Mouse (Mus musculus): ENCODE measurements around the gene Akr1b8. TPM values are rescaled to one million over a fixed set of nuclear protein-coding genes. Genes with fewer than 3 reads are reported as not detected.

Gene Akr1b8
- polyA plus RNA-seq (2014; fragmentation: Nextera tagmentation; extraction: Ambion mirVana) = 22.8 and 23.0 TPM in 2 replicates

DNA sequence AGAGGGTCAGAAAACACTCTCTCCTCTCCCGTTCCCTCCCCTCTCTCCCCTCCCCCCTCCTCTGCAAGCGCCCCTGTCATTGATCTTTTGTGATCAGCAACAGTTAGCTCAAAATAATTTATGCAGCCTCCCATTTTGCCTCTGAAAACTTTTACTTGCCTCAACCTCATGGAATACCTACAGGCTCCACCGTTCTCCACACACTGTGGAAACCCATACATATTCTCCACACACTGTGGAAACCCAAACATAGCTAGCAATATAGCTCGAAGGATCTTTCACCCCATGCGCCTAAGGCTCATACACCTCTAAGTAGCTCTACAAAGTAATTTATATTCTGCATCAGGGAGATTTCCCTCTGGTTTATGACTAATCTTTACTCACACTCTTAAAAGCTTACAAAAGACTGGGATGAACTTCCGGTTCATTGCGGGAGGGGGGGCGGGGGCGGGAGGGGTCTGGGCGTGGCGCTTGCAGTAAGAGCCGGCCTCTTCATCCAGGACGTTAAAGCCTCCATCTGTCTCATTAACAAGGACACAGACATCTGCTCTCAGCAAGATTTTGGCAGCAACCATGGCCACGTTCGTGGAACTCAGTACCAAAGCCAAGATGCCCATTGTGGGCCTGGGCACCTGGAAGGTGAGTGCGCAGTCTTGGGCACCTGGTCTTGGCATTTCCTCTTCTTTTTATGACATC is at the start of gene Akr1b8:
Gene Akr1b8 (plus strand): TSS at position 462 of the 696 bp plus-strand sequence.
- Histone ChIP-seq H3K4me1 (ENCODE audit: control insufficient read depth, insufficient read depth, low read length) (peaks cover 4% of the 10 kb centered on the region; the same call in 1 of the 2 replicates), H3K27ac (ENCODE audit: low read depth, low read length) (0 out of 2 replicates have a peak within 1 kb of the TSS, but pooled peaks have one; percentile 1), H3K9me3 (ENCODE audit: control insufficient read depth, low read length) (no peaks in the 10 kb centered on the region), H3K4me2 (ENCODE audit: low read depth) (peak within 1 kb of the TSS; percentile 55), H3K4me3 (ENCODE audit: low read depth, low read length) (peak within 1 kb of the TSS; percentile 23), H3K36me3 (ENCODE audit: control insufficient read depth, insufficient read depth, low read length) (no peaks in the 10 kb centered on the region), H3K27me3 (ENCODE audit: control insufficient read depth, insufficient read depth, low read length) (no peaks in the 10 kb centered on the region), H3K9ac (ENCODE audit: low read length) (0 out of 2 replicates have a peak within 1 kb of the TSS, but pooled peaks have one; percentile 32)
- 17% methylated on average over 16 of the region's 16 CpGs for WGBS
- DNase-seq (ENCODE audit: low spot score) (no peak), ATAC-seq (ENCODE audit: insufficient read depth, low FRiP score, low TSS enrichment) (no peak)

DNA sequence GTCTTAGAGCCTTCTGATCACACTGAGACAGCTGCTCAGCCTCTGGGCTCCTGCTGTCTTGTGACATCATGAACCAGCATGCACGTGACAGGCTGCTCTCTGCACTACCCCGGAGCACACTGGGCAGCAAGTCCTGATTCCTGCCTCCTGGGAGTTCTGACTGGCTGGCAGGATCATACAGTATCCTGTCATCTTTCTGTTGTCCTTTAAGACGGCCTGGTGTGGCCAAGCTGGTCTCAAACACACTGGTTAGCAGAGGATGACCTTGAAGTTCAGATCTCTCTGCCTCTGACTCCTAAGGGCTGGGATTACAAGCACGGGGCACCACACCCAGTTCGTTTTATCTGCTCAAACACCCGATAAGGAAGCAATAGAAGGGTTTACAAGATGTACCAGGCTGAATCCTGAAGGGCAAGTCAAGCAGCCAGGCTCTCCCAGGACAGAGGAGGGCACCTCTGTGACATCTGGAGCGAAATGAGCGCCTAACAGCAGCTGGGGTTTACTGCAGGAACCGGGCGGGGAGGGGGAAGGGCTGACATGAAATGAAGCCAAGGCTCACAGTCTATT is 49.2 kb upstream of the Akr1b8 start:
- WGBS = 81% methylated on average over 10 of the region's 10 CpGs
- H3K4me2 ChIP-seq (ENCODE audit: low read depth) = no peak overlapping the region
- ATAC-seq (ENCODE audit: insufficient read depth, low FRiP score, low TSS enrichment) (no peak), DNase-seq (ENCODE audit: low spot score) (no peak)
- H3K36me3 ChIP-seq (ENCODE audit: control insufficient read depth, insufficient read depth, low read length) = peaks cover 3% of the 10 kb centered on the region
- no peak overlapping the region for H3K9ac ChIP-seq (ENCODE audit: low read length)
- H3K27me3 ChIP-seq (ENCODE audit: control insufficient read depth, insufficient read depth, low read length) = no peaks in the 10 kb centered on the region
- H3K4me1 ChIP-seq (ENCODE audit: control insufficient read depth, insufficient read depth, low read length) = no peaks in the 10 kb centered on the region
- no peak overlapping the region for H3K27ac ChIP-seq (ENCODE audit: low read depth, low read length)
- H3K4me3 ChIP-seq (ENCODE audit: low read depth, low read length) = no peak overlapping the region
- no peaks in the 10 kb centered on the region for H3K9me3 ChIP-seq (ENCODE audit: control insufficient read depth, low read length)

DNA sequence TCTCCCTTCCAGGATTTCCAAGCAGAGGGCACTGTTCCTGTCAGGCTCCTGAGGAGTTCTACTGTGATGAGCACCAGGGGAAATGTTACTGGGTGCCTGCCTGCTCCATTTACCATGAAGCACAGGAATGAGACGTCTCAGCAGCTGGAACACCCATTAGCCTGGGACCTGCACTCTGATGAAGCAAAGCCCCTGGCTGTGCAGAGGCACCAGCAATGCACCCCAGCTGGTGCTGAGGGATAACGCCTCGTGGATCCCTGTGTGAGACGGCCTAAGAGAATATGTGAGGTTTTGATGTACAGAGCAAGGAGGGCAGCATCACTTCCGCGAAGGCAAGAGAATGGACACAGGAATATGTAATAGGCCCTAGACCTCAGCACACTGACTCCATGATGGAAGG is 47.1 kb upstream of the Akr1b8 start:
- no peaks in the 10 kb centered on the region for H3K4me1 ChIP-seq (ENCODE audit: control insufficient read depth, insufficient read depth, low read length)
- no peak for DNase-seq (ENCODE audit: low spot score)
- no peak for ATAC-seq (ENCODE audit: insufficient read depth, low FRiP score, low TSS enrichment)
- no peak overlapping the region for H3K4me2 ChIP-seq (ENCODE audit: low read depth)
- WGBS = 87% methylated on average over 6 of the region's 6 CpGs
- peaks cover 6% of the 10 kb centered on the region for H3K36me3 ChIP-seq (ENCODE audit: control insufficient read depth, insufficient read depth, low read length)
- H3K9ac ChIP-seq (ENCODE audit: low read length) = no peak overlapping the region
- H3K4me3 ChIP-seq (ENCODE audit: low read depth, low read length) = no peak overlapping the region
- H3K27ac ChIP-seq (ENCODE audit: low read depth, low read length) = no peak overlapping the region
- H3K9me3 ChIP-seq (ENCODE audit: control insufficient read depth, low read length) = no peaks in the 10 kb centered on the region
- H3K27me3 ChIP-seq (ENCODE audit: control insufficient read depth, insufficient read depth, low read length) = no peaks in the 10 kb centered on the region

DNA sequence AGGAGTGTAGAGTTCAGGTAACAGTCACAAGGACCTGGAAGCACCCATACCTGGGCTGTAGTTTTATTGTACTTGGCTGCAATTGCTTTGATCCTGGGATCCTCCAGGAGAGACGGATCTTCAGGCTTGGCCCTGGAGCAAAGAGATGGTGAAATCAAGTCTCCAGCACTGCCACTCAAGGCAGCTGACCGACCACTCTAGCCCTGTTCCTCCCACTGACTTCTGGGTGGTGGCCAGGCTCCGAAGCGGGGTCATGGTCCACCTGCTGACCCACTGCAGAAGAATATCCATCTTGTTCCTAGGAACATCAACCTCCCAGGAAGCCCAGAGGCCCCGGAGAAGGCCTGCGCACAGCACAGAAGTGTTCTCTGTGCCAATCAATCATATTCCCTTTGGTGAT is 44.4 kb upstream of the Akr1b8 start:
- no peak overlapping the region for H3K27ac ChIP-seq (ENCODE audit: low read depth, low read length)
- no peaks in the 10 kb centered on the region for H3K27me3 ChIP-seq (ENCODE audit: control insufficient read depth, insufficient read depth, low read length)
- H3K36me3 ChIP-seq (ENCODE audit: control insufficient read depth, insufficient read depth, low read length) = peaks cover 6% of the 10 kb centered on the region
- H3K4me3 ChIP-seq (ENCODE audit: low read depth, low read length) = no peak overlapping the region
- no peaks in the 10 kb centered on the region for H3K4me1 ChIP-seq (ENCODE audit: control insufficient read depth, insufficient read depth, low read length)
- ATAC-seq (ENCODE audit: insufficient read depth, low FRiP score, low TSS enrichment) (no peak), DNase-seq (ENCODE audit: low spot score) (no peak)
- H3K9ac ChIP-seq (ENCODE audit: low read length) = no peak overlapping the region
- no peaks in the 10 kb centered on the region for H3K9me3 ChIP-seq (ENCODE audit: control insufficient read depth, low read length)
- no peak overlapping the region for H3K4me2 ChIP-seq (ENCODE audit: low read depth)
- WGBS = 92% methylated on average over 6 of the region's 6 CpGs

DNA sequence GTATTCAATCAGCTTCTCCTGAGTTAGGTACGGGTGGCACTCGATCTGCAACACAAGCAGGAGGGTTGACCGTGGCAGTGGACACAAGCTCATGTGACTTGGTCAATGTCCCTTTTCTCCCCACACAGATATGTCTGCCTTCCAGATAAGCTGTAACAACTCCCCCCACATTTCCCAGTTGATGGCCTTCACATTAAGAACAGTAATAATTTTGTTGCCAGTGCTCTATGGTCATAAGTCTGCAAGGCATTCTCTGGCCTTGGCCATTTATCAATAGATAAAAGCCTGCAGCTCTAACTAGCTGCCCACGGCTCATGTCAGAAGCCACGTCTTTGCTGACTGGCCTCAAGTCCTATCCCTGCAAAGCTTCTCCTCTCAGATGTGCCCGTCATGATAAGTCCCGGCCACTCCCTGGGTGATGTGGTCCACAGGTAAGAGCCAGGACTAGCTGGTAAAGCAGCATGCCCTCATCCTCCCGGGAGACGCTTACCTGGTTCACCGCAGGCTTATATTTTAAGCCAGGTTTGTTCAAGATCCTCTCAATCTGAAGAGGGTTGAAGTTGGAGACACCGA is 43.8 kb upstream of the Akr1b8 start:
- H3K4me1 ChIP-seq (ENCODE audit: control insufficient read depth, insufficient read depth, low read length) = no peaks in the 10 kb centered on the region
- H3K27ac ChIP-seq (ENCODE audit: low read depth, low read length) = no peak overlapping the region
- WGBS = 96% methylated on average over 11 of the region's 11 CpGs
- no peak for DNase-seq (ENCODE audit: low spot score)
- H3K9me3 ChIP-seq (ENCODE audit: control insufficient read depth, low read length) = no peaks in the 10 kb centered on the region
- no peak overlapping the region for H3K9ac ChIP-seq (ENCODE audit: low read length)
- ATAC-seq (ENCODE audit: insufficient read depth, low FRiP score, low TSS enrichment) = no peak
- peaks cover 6% of the 10 kb centered on the region for H3K36me3 ChIP-seq (ENCODE audit: control insufficient read depth, insufficient read depth, low read length)
- H3K4me3 ChIP-seq (ENCODE audit: low read depth, low read length) = no peak overlapping the region
- H3K27me3 ChIP-seq (ENCODE audit: control insufficient read depth, insufficient read depth, low read length) = no peaks in the 10 kb centered on the region
- no peak overlapping the region for H3K4me2 ChIP-seq (ENCODE audit: low read depth)

DNA sequence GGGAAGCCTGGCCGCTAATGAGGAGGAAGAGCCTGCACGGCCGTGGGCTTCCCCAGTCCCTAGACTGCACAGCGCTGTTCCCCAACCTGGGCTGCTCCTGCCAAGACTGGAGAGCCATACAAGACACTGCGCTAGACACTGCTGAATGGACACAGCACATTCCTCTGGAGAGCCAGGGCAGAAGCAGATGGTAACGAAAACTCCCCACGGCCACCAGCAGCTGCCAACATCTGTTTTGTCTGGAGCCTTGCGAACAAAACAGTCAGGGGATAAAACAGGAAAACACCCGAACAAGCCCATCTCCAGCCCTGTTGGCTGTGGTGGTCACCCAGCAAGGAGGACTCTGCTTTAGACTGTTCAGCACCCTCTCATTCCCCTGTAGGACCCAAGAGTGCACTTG is 40.5 kb upstream of the Akr1b8 start:
- no peak for ATAC-seq (ENCODE audit: insufficient read depth, low FRiP score, low TSS enrichment)
- no peaks in the 10 kb centered on the region for H3K9me3 ChIP-seq (ENCODE audit: control insufficient read depth, low read length)
- peaks cover 6% of the 10 kb centered on the region for H3K36me3 ChIP-seq (ENCODE audit: control insufficient read depth, insufficient read depth, low read length)
- H3K27me3 ChIP-seq (ENCODE audit: control insufficient read depth, insufficient read depth, low read length) = no peaks in the 10 kb centered on the region
- H3K9ac ChIP-seq (ENCODE audit: low read length) = no peak overlapping the region
- H3K4me2 ChIP-seq (ENCODE audit: low read depth) = no peak overlapping the region
- H3K4me1 ChIP-seq (ENCODE audit: control insufficient read depth, insufficient read depth, low read length) = peaks cover 11% of the 10 kb centered on the region; the same call in 1 of the 2 replicates
- no peak for DNase-seq (ENCODE audit: low spot score)
- H3K4me3 ChIP-seq (ENCODE audit: low read depth, low read length) = no peak overlapping the region
- no peak overlapping the region for H3K27ac ChIP-seq (ENCODE audit: low read depth, low read length)
- WGBS = 86% methylated on average over 9 of the region's 9 CpGs

DNA sequence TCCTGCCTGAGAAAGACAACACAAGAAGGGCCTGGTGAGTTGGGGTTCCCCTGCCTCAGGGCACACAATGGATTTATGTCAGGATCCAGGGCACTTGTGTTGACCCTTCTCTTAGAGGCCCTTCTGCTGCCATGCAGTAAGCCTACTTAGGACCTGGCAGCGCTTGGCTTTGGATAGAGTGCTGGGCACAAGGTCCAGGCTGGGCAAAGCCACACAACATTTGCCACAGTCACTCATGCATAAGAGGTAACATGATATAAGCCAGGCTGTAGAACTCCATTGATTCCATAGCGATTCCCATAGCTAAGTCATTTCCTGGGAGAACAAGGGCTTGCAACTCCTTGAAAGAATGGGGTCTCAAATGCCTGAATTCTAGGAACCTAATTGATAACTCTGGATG is 40.0 kb upstream of the Akr1b8 start:
- Histone ChIP-seq H3K4me2 (ENCODE audit: low read depth) (no peak overlapping the region), H3K27me3 (ENCODE audit: control insufficient read depth, insufficient read depth, low read length) (no peaks in the 10 kb centered on the region), H3K36me3 (ENCODE audit: control insufficient read depth, insufficient read depth, low read length) (peaks cover 6% of the 10 kb centered on the region), H3K9ac (ENCODE audit: low read length) (no peak overlapping the region), H3K27ac (ENCODE audit: low read depth, low read length) (no peak overlapping the region), H3K4me1 (ENCODE audit: control insufficient read depth, insufficient read depth, low read length) (peaks cover 11% of the 10 kb centered on the region; the same call in 1 of the 2 replicates), H3K4me3 (ENCODE audit: low read depth, low read length) (no peak overlapping the region), H3K9me3 (ENCODE audit: control insufficient read depth, low read length) (no peaks in the 10 kb centered on the region)
- ATAC-seq (ENCODE audit: insufficient read depth, low FRiP score, low TSS enrichment) = no peak
- DNase-seq (ENCODE audit: low spot score) = no peak
- WGBS = 95% methylated on average over 2 of the region's 2 CpGs

DNA sequence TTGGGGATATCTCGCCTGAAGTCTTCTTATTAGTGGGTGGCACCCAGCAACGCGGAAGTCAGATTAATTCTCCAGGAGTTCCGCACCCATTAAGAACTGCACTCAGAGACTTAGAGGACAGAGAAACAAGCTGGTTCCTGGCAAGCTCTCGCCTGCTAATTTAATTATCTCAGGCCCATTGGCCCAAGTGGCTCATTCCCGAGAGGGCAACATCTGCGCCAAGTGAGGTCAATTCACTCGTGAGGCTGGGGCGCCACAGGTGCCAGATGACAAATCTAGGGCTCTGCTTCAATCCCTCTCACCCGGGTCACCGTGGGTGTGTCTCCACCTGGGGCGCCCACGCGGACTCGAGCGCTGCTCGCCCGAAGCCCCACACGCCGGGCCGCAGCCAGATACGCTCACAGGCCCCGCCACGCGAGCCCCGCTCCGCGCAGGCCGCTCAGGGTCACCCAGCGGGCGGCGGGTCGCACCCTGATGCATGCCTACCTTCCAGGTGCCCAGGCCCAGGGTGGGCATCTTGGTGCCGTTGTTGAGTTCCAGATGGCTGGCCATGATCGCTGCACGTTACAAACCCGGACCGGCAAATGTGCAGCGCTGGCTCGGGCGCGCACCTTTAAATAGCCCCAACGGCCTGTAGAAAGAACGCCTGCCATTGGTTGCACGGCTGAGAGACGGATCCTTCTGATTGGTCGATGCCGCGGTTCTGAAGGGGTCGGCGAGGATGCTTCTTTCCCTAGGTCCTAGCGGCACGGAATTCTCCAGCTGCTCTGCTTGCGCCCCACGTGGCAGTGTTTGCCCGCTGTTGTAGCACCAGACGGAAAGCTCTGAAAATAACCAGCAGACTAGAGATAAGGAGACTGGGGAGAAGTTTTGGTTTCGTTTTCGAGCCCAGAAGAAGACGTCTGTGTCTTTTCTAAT is 36.8 kb upstream of the Akr1b8 start, which contains the start of gene Akr1b3:
Gene Akr1b3 (minus strand): TSS at position 625 of the 918 bp plus-strand sequence.
- H3K27ac ChIP-seq (ENCODE audit: low read depth, low read length) = no peak within 1 kb of the TSS
- H3K4me2 ChIP-seq (ENCODE audit: low read depth) = peak within 1 kb of the TSS; percentile 91
- H3K9ac ChIP-seq (ENCODE audit: low read length) = peak within 1 kb of the TSS; percentile 77
- no peaks in the 10 kb centered on the region for H3K36me3 ChIP-seq (ENCODE audit: control insufficient read depth, insufficient read depth, low read length)
- under 1% methylated on average over 60 of the region's 60 CpGs for WGBS
- DNase-seq (ENCODE audit: low spot score) (peak; percentile 93), ATAC-seq (ENCODE audit: insufficient read depth, low FRiP score, low TSS enrichment) (peak; percentile 100)
- no peaks in the 10 kb centered on the region for H3K27me3 ChIP-seq (ENCODE audit: control insufficient read depth, insufficient read depth, low read length)
- H3K9me3 ChIP-seq (ENCODE audit: control insufficient read depth, low read length) = no peaks in the 10 kb centered on the region
- H3K4me3 ChIP-seq (ENCODE audit: low read depth, low read length) = peak within 1 kb of the TSS; percentile 74
- peaks cover 11% of the 10 kb centered on the region; the same call in 1 of the 2 replicates for H3K4me1 ChIP-seq (ENCODE audit: control insufficient read depth, insufficient read depth, low read length)
